Mouse (Mus musculus) NIH3T3 (cell line): Measurements from ENCODE around the gene F7.
A peak's percentile ranks its signal among the peaks of the same experiment; 100 is the strongest.

ENCODE experiments used
- DNase-seq: peaks from one replicate; pipeline ENCODE4 v3.0.0-alpha.2; 2012; ENCODE audit warnings: low read depth

Gene F7

GRCm38 (mm10) chr8:13025487-13026224 lies at the start of gene F7:
Gene F7, plus strand, starts transcription at chr8:13026034.
- DNase-seq = no peak

- DNase-seq = no peak
These were observed 49.5 kb upstream of the F7 start for GRCm38 (mm10) chr8:12976290-12976689.

GRCm38 (mm10) chr8:12976723-12977122 lies 49.1 kb upstream of the F7 start:
- no peak for DNase-seq

GRCm38 (mm10) chr8:12977325-12977724 lies 48.5 kb upstream of the F7 start:
- DNase-seq = no peak

GRCm38 (mm10) chr8:12978308-12978707 lies 47.5 kb upstream of the F7 start:
- no peak for DNase-seq

GRCm38 (mm10) chr8:12978726-12979125 lies 47.1 kb upstream of the F7 start:
- peak; percentile 95 for DNase-seq

GRCm38 (mm10) chr8:12983681-12984467 lies 42.0 kb upstream of the F7 start:
- DNase-seq = peak; percentile 80

- no peak for DNase-seq
These were observed 41.1 kb upstream of the F7 start for GRCm38 (mm10) chr8:12984601-12985243.

- DNase-seq = no peak
These were observed 40.6 kb upstream of the F7 start for GRCm38 (mm10) chr8:12985259-12985658.

- no peak for DNase-seq
These were observed 38.3 kb upstream of the F7 start for GRCm38 (mm10) chr8:12987571-12987970.

GRCm38 (mm10) chr8:12988722-12989430 lies 37.0 kb upstream of the F7 start:
- peak; percentile 57 for DNase-seq

- no peak for DNase-seq
These were observed 34.4 kb upstream of the F7 start for GRCm38 (mm10) chr8:12991411-12991810.

- no peak for DNase-seq
These were observed 31.4 kb upstream of the F7 start for GRCm38 (mm10) chr8:12994468-12994867.

GRCm38 (mm10) chr8:12995481-12995880 lies 30.4 kb upstream of the F7 start:
- DNase-seq = peak; percentile 86

- peak; percentile 65 for DNase-seq
These were observed 29.0 kb upstream of the F7 start for GRCm38 (mm10) chr8:12996831-12997275.

GRCm38 (mm10) chr8:12998331-12998730 lies 27.5 kb upstream of the F7 start:
- DNase-seq = no peak

GRCm38 (mm10) chr8:12999793-13000192 lies 26.0 kb upstream of the F7 start:
- DNase-seq = no peak

GRCm38 (mm10) chr8:13007458-13007857 lies 18.4 kb upstream of the F7 start:
- no peak for DNase-seq

- DNase-seq = peak; percentile 9
These were observed 15.5 kb upstream of the F7 start for GRCm38 (mm10) chr8:13010313-13010712.

- DNase-seq = no peak
These were observed 6.3 kb upstream of the F7 start for GRCm38 (mm10) chr8:13019560-13019959.

GRCm38 (mm10) chr8:13021830-13022229 lies 4.0 kb upstream of the F7 start:
- no peak for DNase-seq

- DNase-seq = no peak
These were observed 1.8 kb downstream of the F7 start for GRCm38 (mm10) chr8:13027615-13028014.
